Mouse (Mus musculus) myocyte (in vitro differentiated cells): ENCODE measurements at regions not wholly inside any gene's neighbourhood (a gene's known extent, or its start where the extent isn't known, plus 50 kb on each side); places are given as distances from the start of the nearest gene placed in this dataset.

Source experiments
- H3K27me3 ChIP-seq: one replicate; pipeline ENCODE4 v1.6.1; 2011; ENCODE audit not compliant: control insufficient read depth, insufficient read depth, insufficient read length
- H3K36me3 ChIP-seq: one replicate; pipeline ENCODE4 v1.6.1; 2011; ENCODE audit not compliant: control insufficient read depth, insufficient read depth
- H3K4me2 ChIP-seq: one replicate; pipeline ENCODE4 v1.6.1; 2011; ENCODE audit warnings: low read depth, control low read depth
- H3K4me3 ChIP-seq: one replicate; pipeline ENCODE4 v1.5.1; 2011; ENCODE audit warnings: mild to moderate bottlenecking, control low read depth, moderate library complexity
- H3K79me2 ChIP-seq: one replicate; pipeline ENCODE4 v1.6.1; 2011; ENCODE audit not compliant: control insufficient read depth, insufficient read depth
- H3ac ChIP-seq: one replicate; pipeline ENCODE4 v1.6.1; 2011; ENCODE audit not compliant: control insufficient read depth, insufficient read length
- CEBPB ChIP-seq: IDR thresholded peaks from 2 replicates; pipeline ENCODE4 v1.6.1; 2011; ENCODE audit warnings: mild to moderate bottlenecking, moderate library complexity; ENCODE audit not compliant: poor library complexity, insufficient read depth, severe bottlenecking
- E2F4 ChIP-seq: IDR thresholded peaks from one replicate; pipeline ENCODE4 v1.6.1; 2011; ENCODE audit warnings: mild to moderate bottlenecking, control low read depth, moderate library complexity; ENCODE audit not compliant: insufficient read depth
- MAX ChIP-seq: IDR thresholded peaks from one replicate; pipeline ENCODE4 v1.6.1; 2011; ENCODE audit warnings: low read depth, mild to moderate bottlenecking, control low read depth
- MYOD1 ChIP-seq, 3 experiments: IDR thresholded peaks; one replicate each; pipeline ENCODE4 v1.6.1; 2011; ENCODE audit warnings: control low read depth in 2 of 3, low read depth in 2 of 3, mild to moderate bottlenecking in 2 of 3, moderate library complexity in 1 of 3; ENCODE audit not compliant: insufficient read length in 2 of 3, control insufficient read depth in 1 of 3
- MYOG ChIP-seq, 3 experiments: IDR thresholded peaks; one replicate each; pipeline ENCODE4 v1.6.1; 2011; ENCODE audit warnings: control low read depth in 2 of 3, low read depth in 2 of 3, mild to moderate bottlenecking in 2 of 3; ENCODE audit not compliant: insufficient read length in 2 of 3, control insufficient read depth in 1 of 3, insufficient read depth in 1 of 3
- POLR2A ChIP-seq: IDR thresholded peaks from one replicate; pipeline ENCODE4 v1.6.1; 2011; ENCODE audit warnings: low read depth, mild to moderate bottlenecking, control low read depth, moderate library complexity; ENCODE audit not compliant: insufficient read length
- POLR2AphosphoS2 ChIP-seq: IDR thresholded peaks from one replicate; pipeline ENCODE4 v1.6.1; 2011; ENCODE audit warnings: low read depth, control low read depth; ENCODE audit not compliant: insufficient read length
- REST ChIP-seq: IDR thresholded peaks from one replicate; pipeline ENCODE4 v1.6.1; 2011; ENCODE audit warnings: mild to moderate bottlenecking, control low read depth, moderate library complexity; ENCODE audit not compliant: insufficient read depth, insufficient read length
- SRF ChIP-seq: IDR thresholded peaks from one replicate; pipeline ENCODE4 v1.6.1; 2011; ENCODE audit warnings: low read depth; ENCODE audit not compliant: control insufficient read depth, insufficient read length
- TCF12 ChIP-seq: IDR thresholded peaks from one replicate; pipeline ENCODE4 v1.6.1; 2011; ENCODE audit warnings: mild to moderate bottlenecking, control low read depth; ENCODE audit not compliant: poor library complexity, insufficient read depth, severe bottlenecking
- TCF3 ChIP-seq: IDR thresholded peaks from one replicate; pipeline ENCODE4 v1.6.1; 2011; ENCODE audit warnings: low read depth, control low read depth; ENCODE audit not compliant: insufficient read length
- USF1 ChIP-seq: IDR thresholded peaks from one replicate; pipeline ENCODE4 v1.6.1; 2011; ENCODE audit warnings: low read depth, mild to moderate bottlenecking, control low read depth, moderate library complexity

DNA sequence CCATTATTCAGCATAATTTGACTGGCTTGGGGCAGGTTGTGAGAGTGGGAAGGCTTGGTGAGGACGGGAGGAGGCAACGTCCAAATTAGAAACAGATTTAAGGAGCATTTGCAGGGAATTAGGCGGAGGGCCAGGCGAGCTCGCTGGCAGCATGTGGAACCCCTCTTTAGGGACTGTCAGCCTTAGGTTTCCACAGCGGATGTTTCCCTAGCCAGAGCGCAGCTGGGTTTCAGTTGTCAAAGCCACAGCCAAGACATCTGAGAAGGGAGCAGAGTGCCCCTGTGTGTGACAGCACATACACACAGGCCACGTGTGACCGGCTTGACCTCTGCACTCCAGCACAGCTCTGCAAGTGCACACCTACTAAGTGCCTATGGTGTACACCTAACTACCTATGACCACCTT lies 94.5 kb downstream of the Cpn2 start:
- no peaks in the 10 kb centered on the region for H3K79me2 ChIP-seq
- H3K4me2 ChIP-seq: no peak overlapping the region
- H3K27me3 ChIP-seq: no peaks in the 10 kb centered on the region
- H3K36me3 ChIP-seq: no peaks in the 10 kb centered on the region
- H3ac ChIP-seq: no peak overlapping the region
- TF ChIP-seq TCF3 (peak; percentile 11), MYOD1 (IDR thresholded peaks at IDR 0.05; ENCODE audit: control insufficient read depth in 1 of 3, insufficient read length in 2 of 3, low read depth in 2 of 3) (peak; percentile 11 to 67 (median 16)), TCF12 (peak; percentile 13), USF1 (no peak), POLR2AphosphoS2 (no peak), CEBPB (no peak), MYOG (IDR thresholded peaks at IDR 0.05; ENCODE audit: control insufficient read depth in 1 of 3, insufficient read depth in 1 of 3, insufficient read length in 2 of 3, low read depth in 2 of 3) (peak; percentile 34 to 77 (median 53))
- H3K4me3 ChIP-seq: no peak overlapping the region

DNA sequence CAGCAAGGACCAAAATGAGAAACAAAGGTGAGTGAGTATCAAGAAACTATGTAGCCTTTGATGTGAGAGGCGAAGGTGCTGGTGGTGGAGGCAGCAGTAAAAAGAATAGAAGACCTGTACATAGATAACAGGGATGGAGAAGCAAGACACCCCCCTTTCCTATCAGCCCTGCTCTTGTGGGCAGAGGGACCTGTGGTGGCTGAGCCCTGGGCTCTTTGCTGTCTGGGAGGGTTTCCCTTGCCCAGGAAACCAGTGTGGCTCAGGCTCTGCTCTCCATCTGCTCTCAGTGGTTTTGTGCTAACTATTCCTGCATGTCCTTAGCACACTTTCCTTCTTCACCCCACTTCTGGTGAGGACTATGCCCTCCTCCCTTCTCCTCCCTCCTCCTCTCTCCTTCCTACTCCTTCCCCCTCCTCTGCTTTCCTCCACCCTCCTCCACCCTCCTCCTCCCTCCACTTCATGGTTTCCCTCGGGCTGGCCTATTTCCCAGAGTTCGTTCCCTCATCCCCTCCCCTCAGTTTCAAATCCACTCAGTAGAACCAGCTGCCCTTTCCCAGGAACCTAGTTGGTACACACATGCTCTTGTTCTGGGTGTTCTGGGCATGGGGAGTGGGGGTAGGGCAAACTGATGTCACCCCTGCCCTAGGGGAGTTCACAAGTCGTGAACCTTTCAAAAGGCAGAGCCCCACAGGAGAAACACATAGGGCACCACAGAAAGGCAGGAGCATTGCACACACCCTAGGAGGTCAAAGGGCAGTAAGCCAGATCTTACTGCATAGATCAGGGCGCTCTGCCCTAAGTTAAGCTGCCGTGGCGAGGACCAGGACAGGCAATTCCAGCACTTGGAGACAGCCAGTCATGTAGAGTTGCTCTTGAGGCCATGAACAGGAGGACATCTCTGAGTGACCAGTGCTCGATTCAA lies 93.1 kb downstream of the Cpn2 start:
- no peaks in the 10 kb centered on the region for H3K36me3 ChIP-seq
- H3K79me2 ChIP-seq: no peaks in the 10 kb centered on the region
- H3K27me3 ChIP-seq: no peaks in the 10 kb centered on the region
- TF ChIP-seq POLR2A: no peak
- no peak for TF ChIP-seq CEBPB
- no peak for TF ChIP-seq REST
- TF ChIP-seq SRF: no peak
- TF ChIP-seq POLR2AphosphoS2: no peak
- TF ChIP-seq TCF3: no peak
- no peak overlapping the region for H3ac ChIP-seq
- no peak overlapping the region for H3K4me3 ChIP-seq
- H3K4me2 ChIP-seq: no peak overlapping the region

DNA sequence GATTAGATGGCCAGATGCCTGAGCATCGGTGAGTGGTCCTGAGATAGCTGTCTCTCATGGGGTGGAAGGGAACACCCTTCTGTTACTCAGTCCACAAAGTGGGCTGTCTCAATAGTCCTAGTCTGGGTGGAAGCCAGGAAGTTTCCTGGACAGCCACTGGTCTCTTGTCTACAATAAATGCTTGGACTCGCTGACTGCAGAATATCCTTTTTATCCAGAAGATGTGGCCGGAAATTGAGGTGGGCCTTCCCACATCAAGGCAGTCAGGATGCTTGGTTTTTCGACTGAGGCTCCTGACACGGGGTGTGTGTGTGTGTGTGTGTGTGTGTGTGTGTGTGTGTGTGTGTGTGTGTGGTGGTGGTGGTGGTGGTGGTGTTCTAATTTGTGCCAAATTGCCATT lies 91.0 kb downstream of the Cpn2 start:
- Histone ChIP-seq H3K27me3 (no peaks in the 10 kb centered on the region), H3K4me3 (no peak overlapping the region), H3ac (no peak overlapping the region), H3K79me2 (no peaks in the 10 kb centered on the region), H3K36me3 (no peaks in the 10 kb centered on the region), H3K4me2 (no peak overlapping the region)
- TF ChIP-seq MYOG (IDR thresholded peaks at IDR 0.05; ENCODE audit: control insufficient read depth in 1 of 3, insufficient read depth in 1 of 3, insufficient read length in 2 of 3, low read depth in 2 of 3): no peak
- no peak for TF ChIP-seq TCF3
- no peak for TF ChIP-seq POLR2A
- no peak for TF ChIP-seq MYOD1 (IDR thresholded peaks at IDR 0.05; ENCODE audit: control insufficient read depth in 1 of 3, insufficient read length in 2 of 3, low read depth in 2 of 3)
- no peak for TF ChIP-seq MAX
- no peak for TF ChIP-seq POLR2AphosphoS2
- TF ChIP-seq SRF: no peak
- no peak for TF ChIP-seq TCF12
- TF ChIP-seq CEBPB: no peak
- no peak for TF ChIP-seq REST
- no peak for TF ChIP-seq USF1
- no peak for TF ChIP-seq E2F4

DNA sequence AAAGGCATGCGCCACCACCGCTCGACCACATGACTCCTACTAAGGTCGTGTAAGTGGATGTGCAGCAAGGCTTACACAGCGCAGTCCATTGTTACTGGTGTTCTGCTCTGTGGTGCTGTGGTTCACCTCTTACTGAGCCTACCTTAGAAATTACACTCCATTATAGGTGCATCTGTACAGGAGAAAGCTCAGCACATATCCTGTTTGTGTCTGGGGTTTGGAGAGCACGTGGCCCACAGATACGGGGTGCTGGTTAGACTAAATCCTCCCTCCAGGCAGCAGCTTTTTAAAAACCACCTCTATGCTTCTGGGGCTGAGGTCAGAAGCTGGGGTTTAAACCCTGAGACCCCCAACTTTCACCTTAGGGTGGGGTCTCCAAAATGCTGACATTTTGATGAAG lies 89.5 kb downstream of the Cpn2 start:
- H3K36me3 ChIP-seq: no peaks in the 10 kb centered on the region
- TF ChIP-seq USF1 (no peak), E2F4 (no peak), MYOG (IDR thresholded peaks at IDR 0.05; ENCODE audit: control insufficient read depth in 1 of 3, insufficient read depth in 1 of 3, insufficient read length in 2 of 3, low read depth in 2 of 3) (no peak), POLR2AphosphoS2 (no peak), POLR2A (no peak), TCF3 (no peak), REST (no peak), MYOD1 (IDR thresholded peaks at IDR 0.05; ENCODE audit: control insufficient read depth in 1 of 3, insufficient read length in 2 of 3, low read depth in 2 of 3) (no peak), CEBPB (no peak), MAX (no peak), SRF (no peak), TCF12 (no peak)
- H3K79me2 ChIP-seq: no peaks in the 10 kb centered on the region
- no peak overlapping the region for H3K4me3 ChIP-seq
- H3K27me3 ChIP-seq: no peaks in the 10 kb centered on the region
- no peak overlapping the region for H3ac ChIP-seq
- H3K4me2 ChIP-seq: no peak overlapping the region
